Mouse (Mus musculus) left cerebral cortex, adult 8-10 months (tissue): ENCODE data around the gene Hapln2. TPM values are rescaled to one million over a fixed set of nuclear protein-coding genes. Genes with fewer than 3 reads are reported as not detected.

Source experiments
- DNase-seq, 2 experiments: peaks; one replicate each; pipeline ENCODE4 v3.0.0; 2022; ENCODE audit warnings: low spot score in 2 of 2
- total RNA-seq, 4 experiments: library from RNA; stranded (reverse); gene quantifications; 2 replicates each; pipeline ENCODE4 v1.2.4; 2022

The Hapln2 gene
- 10 to 100 TPM; 23.0 to 35.7 (median 32.1) TPM for total RNA-seq

DNA sequence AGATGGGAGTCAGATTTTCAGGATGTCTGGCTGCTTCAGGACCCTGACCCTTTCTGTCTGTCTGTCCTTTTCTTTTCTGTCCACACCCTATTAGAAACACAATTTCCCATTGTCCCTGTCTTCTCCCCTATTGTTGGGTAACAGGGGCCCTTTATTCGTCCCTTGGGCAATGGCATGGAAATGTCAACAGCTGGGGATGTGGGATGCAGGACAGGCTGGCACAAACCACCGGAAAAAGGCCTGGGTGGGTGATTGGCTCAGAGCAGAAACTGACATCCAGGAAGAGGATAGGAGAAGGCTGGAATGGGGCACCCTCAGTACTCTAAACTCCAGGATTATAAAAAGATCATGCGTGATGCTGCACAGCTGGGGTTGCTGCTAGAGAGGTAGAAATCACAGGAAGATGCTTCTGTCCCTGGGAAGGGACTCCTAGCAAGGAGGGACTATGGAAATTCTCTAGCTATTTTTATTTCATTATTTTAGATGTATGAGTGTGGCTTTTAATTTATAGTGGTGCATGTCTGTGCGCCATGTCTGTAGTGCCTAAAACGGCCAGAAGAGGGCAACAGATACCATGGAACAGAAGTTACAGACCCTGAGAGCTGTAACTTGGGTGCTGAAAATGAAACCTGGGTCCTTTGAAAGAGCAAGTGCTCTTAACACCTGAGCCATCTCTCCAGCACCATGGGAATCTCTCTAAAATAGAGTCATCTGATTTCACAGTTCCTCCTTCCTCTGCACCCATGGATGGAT, at the start of gene Hapln2:
Gene Hapln2 (minus strand): TSS at position 150 of the 753 bp plus-strand sequence.
- peak in 1 of 2 experiments; percentile 30 for DNase-seq

DNA sequence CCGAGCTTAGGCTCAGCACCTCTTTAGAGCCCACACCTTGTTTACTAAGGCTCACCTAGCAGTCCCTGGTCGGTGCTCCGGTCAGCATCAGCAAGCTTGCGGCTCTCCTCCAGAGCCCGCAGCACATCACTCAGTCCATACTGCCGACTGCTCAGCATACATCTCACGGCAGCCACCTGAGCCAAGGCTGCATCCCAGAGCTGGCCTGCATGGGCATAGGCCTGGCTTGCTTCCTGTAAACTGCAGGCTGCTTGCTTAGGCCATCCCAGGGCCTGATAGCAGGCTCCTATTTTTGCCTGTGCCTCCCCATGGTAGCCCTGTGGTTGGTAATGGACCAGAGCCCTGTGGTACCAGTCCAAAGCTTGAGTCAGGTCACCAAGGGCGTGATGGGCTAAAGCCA, 47.4 kb upstream of the Hapln2 start:
- no peak for DNase-seq

DNA sequence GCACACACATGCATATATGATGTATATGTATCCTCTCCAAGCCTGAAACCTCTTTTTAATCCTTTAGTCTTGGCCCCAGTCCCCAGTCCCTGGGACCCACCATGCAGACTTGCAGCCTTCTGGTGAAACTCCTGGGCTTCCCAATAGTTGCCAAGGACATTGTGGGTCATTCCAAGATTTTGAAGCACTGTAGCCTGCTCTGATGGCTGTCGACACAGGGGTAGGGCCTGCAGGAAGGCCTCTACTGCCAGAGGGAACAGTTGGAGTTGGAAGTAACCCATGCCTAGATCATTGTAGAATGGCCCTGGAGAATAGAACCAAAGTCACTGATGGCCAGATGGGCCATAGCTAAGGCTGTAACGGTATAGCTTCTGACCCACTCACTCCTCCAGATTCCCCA, 47.0 kb upstream of the Hapln2 start:
- no peak for DNase-seq

DNA sequence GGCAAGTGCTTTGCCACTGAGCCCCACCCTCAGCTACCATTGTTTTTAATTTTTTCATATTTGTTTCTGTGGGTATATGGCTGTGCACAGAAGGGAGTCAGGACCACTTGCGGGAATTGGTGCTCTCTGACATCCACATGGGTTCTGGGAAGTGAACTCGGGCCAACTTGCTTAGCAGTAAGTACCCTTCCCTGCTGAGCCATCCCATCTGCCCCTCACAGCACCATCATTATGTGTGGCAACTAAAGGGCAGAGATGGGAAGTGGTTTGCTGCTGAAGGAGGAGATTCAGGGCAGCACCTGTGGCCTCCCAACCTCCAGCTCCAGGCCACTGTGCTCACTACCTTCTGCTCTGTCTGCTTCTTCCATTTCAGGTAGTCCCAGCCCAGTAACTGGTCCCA, 46.2 kb upstream of the Hapln2 start:
- no peak for DNase-seq

DNA sequence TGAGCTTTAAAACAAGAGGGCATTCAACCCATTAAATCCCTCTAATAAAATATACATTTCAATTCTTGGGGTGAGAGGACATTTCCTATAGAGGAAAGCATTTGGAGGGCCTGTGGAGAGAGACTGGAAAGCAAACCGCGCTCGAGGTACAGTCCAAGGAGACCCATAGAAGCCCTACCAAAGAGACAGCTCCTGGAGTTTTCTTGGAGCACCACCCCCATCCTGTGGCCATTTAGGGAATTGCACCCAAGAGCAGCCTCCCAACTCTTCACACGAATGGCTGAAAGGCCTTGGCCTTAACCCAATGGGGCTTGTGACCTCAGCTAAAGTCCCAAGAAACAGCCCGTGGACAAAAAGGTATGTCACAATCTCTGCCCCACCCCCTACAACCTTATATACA, 44.4 kb upstream of the Hapln2 start:
- peak; percentile 65 to 95 for DNase-seq

DNA sequence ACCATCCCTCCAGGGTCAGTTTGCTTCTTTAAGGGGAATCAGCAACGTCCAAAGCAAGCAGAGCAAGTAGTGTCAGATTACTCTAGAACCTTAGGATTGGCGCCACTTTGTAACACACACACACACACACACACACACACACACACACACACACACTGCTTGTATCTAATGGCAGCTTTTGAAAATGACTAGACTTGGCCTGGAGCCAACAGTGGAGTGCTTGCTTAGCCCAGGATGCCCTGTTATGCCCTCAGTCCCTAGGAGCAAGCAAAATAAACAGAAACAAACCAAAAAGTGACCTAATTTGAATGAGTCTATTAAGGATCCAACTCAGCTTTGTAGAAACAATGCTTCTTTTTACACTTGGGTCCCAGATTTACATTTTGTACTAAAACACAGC, 41.0 kb upstream of the Hapln2 start:
- DNase-seq: no peak

DNA sequence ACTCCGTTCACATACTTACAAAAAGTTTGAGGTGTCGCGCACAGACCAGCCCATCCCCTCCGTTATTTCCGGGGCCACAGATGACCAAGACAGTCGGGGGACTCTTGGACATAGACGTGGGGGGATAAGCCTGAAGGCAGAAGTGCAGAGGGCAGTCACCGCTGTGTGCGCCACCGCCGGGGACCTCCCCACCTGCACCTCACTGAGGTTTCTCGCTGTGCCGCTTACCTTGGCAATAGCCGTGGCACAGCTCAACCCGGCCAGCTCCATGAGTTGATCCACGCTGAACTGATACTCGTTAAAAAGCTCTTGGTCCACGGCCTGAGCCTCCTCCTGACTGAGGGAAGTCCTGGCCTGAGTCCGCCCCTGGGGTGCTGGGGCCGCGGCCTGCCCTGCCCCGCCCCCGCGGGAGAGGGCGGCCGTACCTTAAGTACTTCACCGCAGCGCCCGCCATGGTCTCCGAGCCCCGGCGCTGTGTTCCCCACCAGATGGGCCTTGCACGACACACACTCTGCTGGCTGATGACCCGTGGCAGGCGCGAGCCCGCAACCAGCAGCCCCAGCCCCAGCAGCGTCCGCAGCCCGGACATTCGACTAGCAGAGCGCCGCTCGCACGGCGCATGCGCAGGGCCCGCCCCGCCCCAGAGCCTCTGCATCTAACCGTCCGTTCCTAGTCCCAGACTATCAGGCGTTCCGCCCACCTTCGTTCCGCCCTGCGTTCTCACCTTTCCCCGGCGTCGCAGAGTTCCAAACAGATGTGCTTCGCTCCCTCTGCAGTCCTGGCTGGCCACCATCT, 30.7 kb upstream of the Hapln2 start, which contains the start of gene Naxe:
Gene Naxe (minus strand): TSS at position 594 of the 795 bp plus-strand sequence.
- DNase-seq: peak; percentile 70 to 83

DNA sequence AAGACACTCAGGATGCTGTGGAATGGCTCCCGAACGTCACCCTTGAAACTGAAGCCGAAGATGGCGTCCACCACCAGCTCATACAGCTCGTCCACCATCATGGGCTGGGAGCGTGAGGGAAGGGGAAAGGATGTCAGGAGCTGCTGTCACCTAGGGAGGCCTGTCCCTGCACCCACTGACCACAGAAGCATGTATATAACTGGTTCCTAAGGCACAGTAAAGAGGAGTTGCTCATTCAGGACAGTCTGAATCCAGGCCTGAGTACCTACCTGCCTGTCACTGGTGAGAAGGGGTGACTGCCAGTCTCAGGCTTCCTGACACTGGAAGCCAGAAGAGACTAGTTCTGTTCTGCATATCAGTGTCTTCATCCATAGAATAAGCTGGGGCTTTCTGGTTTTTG, 29.6 kb upstream of the Hapln2 start:
- no peak for DNase-seq

DNA sequence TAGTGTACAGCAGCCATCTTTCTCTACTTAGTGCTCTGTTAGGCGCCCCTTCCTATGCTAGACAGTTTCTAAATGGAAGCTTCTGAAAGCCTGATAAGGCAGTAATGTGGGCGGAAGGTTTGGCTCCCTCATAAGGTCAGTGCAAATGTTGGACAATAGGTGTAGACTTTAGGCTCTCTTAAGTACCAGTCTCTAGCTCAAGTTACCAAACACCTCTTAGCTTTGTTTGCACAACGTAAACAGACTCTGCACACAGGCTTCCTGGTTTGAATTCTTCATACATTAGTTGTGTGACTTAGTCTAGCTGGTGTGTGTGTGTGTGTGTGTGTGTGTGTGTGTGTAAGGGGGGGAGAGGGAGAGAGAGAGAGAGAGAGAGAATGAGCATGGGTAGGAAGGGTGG, 22.1 kb upstream of the Hapln2 start:
- DNase-seq: no peak

DNA sequence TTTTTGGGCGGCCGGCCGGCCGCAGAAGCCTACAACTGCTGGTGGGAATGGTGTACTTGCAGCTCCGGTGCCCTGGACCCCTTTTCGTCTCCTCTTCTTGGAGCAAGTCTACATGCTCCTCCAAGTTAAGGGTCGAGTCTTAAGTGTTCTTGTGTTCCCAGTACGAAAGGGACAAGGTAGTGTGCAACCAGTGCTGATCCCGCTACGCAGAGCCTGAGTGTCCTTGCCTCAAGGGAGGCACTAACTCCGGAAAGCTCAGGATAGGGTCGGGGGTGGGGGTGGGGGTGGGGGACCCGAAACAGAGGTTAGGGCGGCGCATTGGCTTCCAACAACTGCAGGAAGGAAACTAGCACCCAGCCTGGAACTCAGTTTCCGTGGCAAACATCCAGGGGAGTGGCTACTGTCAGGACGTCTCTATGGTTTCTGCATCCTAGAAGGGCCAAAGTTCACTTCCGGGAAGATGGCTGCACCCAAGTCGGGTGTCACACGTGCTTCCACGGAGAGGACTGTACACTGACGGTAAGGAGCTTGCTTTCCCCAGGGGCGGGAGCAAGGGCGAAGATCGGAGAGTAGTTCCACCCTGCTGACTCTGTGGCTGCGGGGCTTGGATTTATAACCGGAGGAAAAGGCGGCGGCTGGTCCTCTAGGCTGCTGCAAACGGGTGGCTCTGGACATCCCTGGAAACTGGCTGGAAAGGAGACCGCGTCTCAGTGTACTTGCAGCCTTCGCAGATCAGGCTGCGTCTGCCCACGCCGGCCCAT, 15.5 kb upstream of the Hapln2 start, which contains the start of gene Gpatch4:
Gene Gpatch4 (plus strand): TSS at position 448 of the 761 bp plus-strand sequence.
- peak; percentile 67 to 88 for DNase-seq

DNA sequence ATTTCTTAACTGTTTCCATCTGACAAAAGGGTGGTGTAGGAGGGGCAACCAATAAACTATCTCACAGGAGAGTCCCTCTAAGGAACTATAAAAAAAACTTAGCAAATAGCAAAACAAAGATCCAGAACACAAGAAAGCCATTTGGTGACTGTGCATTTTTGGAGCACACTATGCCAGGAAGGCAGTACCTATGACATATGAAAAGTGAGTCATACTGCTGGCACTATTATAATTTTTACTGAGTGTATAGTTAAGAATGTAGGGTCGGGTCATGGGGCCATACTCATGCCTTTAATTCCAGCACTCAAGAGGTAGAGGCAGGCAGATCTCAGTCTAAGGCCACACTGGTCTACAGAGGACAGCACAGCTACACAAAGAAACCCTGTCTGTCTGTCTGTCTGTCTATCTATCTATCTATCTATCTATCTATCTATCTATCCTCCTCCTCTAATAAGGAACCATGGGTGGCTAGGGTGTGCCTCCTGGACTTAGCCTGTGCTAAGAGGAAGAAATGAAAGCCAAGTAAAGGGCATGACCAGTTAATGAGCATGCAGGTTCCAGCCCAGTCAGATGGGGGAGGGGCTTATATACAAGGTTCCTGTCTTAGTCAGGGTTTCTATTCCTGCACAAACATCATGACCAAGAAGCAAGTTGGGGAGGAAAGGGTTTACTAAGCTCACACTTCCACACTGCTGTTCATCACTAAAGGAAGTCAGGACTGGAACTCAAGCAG, 8.3 kb upstream of the Hapln2 start:
- DNase-seq: no peak

DNA sequence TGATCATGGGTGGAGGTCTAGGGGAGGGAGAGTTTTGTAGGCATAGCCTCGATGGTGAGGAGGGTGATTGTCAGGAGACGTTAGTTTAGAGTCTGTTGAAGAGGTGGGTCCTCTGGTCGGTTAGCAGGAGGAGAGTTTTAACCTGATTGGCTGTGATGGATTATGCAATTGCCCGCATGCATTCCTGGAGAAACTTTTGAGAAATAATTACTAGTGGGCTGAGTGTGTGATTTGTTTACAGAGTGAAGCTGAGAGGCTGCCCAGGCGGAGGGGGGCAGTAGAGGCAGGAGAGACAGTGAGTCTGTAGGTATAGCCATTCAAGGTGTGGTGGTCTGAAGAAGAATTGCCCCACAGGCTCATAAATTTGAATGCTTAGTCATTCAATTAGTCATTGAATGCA, 6.1 kb upstream of the Hapln2 start:
- no peak for DNase-seq

DNA sequence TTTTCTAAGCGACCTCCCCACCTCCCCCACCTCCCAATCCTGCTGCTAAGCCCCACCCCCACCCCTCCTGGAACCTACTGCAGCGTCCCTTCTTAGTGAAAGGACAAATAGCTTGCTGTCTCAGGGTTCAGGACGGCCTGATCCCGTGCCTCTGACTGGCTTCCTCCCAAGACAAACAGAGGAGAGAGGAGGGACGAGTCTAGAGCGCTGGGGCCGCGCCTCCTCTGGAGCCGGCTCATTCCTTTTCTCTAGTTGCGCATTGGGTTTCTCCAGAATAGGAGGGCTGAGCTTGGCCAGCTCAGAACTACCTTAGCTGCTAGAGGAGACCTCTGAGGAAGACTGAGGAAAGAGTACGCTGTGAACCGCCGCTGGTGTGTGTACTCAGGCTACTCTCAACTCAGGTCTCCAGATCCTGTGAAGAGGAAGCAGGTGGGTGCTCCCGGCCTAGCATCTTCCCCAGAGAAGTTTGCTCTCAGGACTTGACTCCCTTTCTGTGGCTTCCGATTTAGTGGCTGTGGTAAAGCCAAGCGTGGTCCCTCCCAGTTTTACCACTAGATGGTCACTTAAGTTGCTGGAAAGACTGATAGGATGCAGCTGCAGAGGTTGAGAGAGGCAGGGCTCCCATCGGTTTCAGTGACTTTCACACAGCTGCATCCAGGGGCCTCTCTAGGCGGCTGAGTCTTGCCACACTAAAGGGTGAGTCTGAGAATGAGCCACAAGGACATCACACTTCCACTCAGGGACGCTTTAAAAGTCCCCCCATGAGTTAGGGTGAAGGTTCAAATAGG, 3.4 kb upstream of the Hapln2 start:
- DNase-seq: peak in 1 of 2 experiments; percentile 56

DNA sequence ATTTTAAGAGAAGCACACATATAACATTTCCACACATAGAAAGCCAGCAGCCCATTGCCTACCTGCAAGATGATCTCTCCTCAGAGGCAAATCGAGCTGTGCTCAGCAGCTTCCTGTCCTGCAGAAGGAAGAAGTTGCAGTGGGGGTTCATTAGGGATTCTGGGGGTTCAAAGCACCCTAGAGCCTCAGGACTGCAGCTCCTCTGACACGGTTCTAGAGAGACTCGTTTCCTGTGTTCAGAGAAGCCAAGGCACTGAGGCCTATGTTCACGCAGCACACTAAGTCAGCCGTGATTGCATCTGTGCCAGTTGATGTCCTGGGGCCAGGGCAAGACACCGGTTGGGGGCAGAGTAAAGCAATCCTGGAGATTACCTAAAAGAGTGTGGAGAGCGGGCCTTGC, 560 bp downstream of the Hapln2 start:
- DNase-seq: no peak

DNA sequence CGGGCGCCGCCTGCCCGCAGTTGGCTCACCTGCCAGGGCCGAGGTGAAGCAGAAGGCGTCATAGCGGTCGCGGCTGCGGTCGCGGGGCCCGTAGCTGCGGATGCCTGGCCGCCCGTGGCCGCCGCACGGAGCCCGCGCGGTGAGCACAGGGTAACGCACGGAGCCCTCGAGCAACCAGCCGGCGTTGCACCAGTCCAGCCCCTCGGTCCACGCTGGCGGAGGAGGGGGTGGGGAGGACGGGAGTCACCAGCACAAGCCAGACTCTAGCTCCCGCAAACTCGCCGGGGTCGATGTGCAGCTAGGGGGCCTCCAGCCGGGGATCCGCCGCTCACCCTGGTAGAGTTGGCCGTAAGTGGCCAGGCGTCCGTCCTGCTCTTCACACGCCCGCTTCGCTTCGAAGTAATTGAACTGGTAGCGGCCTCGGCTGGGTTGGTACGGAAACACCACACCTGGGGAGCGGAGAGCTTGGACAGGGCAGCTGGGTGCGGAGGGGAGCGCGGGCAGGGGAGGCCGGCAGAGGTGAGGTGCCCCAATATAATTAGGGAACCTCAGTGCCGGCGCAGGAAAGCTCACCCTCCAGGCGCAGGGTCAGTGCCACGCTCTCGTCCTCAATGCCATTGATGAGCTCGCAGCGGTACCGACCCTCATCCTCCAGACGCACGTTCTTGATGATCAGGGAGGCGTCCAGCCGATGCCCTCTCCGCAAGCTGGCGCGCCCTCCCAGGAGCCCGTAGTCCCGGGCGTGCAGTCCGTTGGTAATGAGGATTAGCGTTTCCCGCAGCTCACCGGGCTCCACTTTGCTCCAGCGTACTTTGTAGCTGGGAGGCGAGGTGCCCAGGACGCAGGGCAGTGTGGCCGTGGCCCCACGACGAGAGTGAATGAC, 4.0 kb downstream of the Hapln2 start:
- DNase-seq: no peak

DNA sequence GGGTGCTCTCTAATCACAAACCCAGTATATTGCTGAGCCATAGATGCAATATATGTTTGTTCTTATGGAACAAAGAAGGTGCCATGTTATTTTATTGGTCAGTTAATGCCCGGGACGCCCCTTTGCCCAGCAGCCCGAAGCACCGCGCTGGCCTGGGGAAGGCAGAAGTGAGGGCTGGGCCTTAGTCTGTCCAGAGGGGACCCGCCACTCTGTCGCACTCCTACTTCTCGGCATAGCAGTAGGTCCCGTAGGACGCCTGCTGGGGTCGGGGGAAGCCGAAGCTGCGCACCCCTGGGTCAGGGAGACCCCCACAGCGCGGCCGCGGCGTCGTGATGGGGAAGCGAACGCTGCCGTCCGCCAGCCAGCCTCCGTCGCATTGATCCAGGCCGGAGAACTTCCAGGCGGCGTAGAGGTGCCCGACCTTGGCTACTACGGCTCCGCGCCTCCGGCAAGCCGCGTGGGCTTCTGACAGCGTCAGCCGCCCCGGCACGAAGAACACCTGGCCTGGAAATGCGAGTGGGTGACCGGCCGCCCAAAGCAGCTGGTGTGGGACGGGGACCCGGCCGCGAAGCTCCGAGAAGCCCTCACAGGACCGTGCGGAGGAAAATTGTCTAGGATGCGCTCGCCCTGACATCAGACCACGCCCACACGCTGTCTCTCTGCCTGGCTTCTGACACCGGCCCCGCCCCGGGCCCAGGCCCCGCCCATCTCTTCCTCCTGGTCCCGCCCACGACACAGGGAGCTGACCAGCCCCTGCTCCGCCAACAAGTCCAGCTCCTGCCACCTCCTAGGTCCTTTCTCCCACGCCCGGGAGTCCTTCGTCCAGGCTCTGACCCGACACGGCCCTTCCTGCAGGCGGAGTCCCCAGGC, 4.8 kb downstream of the Hapln2 start:
- peak; percentile 61 to 82 for DNase-seq

DNA sequence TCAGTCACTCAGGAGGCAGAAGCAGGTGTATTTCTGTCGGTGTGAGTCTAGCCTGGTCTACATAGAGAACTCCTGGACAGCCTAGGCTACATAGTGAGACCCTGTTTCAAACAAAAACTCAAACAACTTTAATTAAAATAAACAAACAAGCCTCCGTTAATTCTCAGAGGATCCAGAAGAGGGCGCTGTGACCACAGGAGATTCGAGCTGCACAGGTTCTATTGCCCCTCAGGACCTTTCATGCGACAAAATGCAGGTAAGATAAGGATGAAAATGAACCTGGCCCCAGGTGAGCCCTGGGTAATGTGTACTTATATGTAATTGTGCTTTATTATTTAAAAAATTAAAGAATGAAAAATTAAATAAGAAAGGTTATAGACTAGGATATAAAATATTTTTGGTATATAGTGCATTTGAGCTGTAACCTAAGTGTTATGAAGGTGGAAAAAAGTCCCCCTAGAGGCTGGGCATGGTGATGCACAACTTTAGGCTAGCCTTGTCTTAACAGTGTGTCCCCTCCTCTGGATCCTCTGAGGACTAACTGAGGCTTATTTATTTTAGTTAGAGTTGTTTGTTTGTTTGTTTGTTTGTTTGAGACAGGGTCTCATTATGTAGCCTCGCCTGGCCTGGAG, 16.6 kb downstream of the Hapln2 start:
- DNase-seq: no peak
